In genomic region chr2:30699797-30700454, GRCm38 (mm10) we compare ENCODE assay signal across 8 mouse cellular contexts.
DNase-seq lines count a peak whose midpoint lies in the region; ATAC-seq and TF ChIP-seq lines count a peak whose summit lies in the region.

No protein-coding gene starts in this region.

- TF ChIP-seq EP300 in heart, adult 2 months (IDR thresholded peaks at IDR 0.05; ENCODE audit: insufficient read depth, low read depth, low read length) = 0 out of 2 replicates have a peak, but pooled peaks have one; percentile 13

- no peaks in the 10 kb centered on the region for H3K27me3 ChIP-seq in embryonic facial prominence, embryonic 13.5 days
- H3K27me3 ChIP-seq in heart, adult 2 months (ENCODE audit: control insufficient read depth, insufficient read depth, low read length) = no peaks in the 10 kb centered on the region
- no peaks in the 10 kb centered on the region for H3K27me3 ChIP-seq in limb, embryonic 14.5 days (ENCODE audit: control insufficient read depth, insufficient read depth, low read length)
- H3K27me3 ChIP-seq in midbrain, embryonic 14.5 days (ENCODE audit: control insufficient read depth, insufficient read depth, low read length) = no peaks in the 10 kb centered on the region

- H3K4me3 ChIP-seq in embryonic facial prominence, embryonic 13.5 days = no peak overlapping the region
- H3K4me3 ChIP-seq in heart, adult 2 months = peak overlapping the region; percentile 39
- H3K4me3 ChIP-seq in limb, embryonic 14.5 days (replicated peaks; ENCODE audit: low read length) = no peak overlapping the region
- H3K4me3 ChIP-seq in midbrain, embryonic 14.5 days (replicated peaks; ENCODE audit: low read depth, low read length) = no peak overlapping the region

- no peak for ATAC-seq in embryonic facial prominence, embryonic 13.5 days (ENCODE audit: insufficient number of reproducible peaks, insufficient read depth, low FRiP score, low TSS enrichment, low read depth)
- peak; percentile 82 for ATAC-seq in limb, embryonic 14.5 days (ENCODE audit: low FRiP score, low read depth)
- peak; percentile 78; the same call in 1 of the 2 replicates for ATAC-seq in midbrain, embryonic 14.5 days (ENCODE audit: low FRiP score, low TSS enrichment)

- no peak for TF ChIP-seq CTCF in heart, adult 2 months (IDR thresholded peaks at IDR 0.05)

- H3K9me3 ChIP-seq in embryonic facial prominence, embryonic 13.5 days = peaks cover 4% of the 10 kb centered on the region
- H3K9me3 ChIP-seq in limb, embryonic 14.5 days (ENCODE audit: control insufficient read depth, low read length) = 0 out of 2 replicates have a peak, but pooled peaks cover 3% of the 10 kb centered on the region
- H3K9me3 ChIP-seq in midbrain, embryonic 14.5 days (ENCODE audit: control insufficient read depth, low read length) = no peaks in the 10 kb centered on the region

- no peaks in the 10 kb centered on the region for H3K36me3 ChIP-seq in embryonic facial prominence, embryonic 13.5 days
- H3K36me3 ChIP-seq in heart, adult 2 months (ENCODE audit: control insufficient read depth, insufficient read depth, low read length) = no peaks in the 10 kb centered on the region
- no peaks in the 10 kb centered on the region for H3K36me3 ChIP-seq in limb, embryonic 14.5 days (ENCODE audit: control insufficient read depth, insufficient read depth, low read length)
- no peaks in the 10 kb centered on the region for H3K36me3 ChIP-seq in midbrain, embryonic 14.5 days (ENCODE audit: control insufficient read depth, insufficient read depth, low read length)

- peak overlapping the region; percentile 34; the same call in 1 of the 2 replicates for H3K4me2 ChIP-seq in embryonic facial prominence, embryonic 13.5 days
- no peak overlapping the region for H3K4me2 ChIP-seq in limb, embryonic 14.5 days (replicated peaks; ENCODE audit: low read depth, low read length, severe bottlenecking)
- peak overlapping the region; percentile 33 for H3K4me2 ChIP-seq in midbrain, embryonic 14.5 days (ENCODE audit: low read length)

- peaks cover 30% of the 10 kb centered on the region for H3K4me1 ChIP-seq in embryonic facial prominence, embryonic 13.5 days
- peaks cover 9% of the 10 kb centered on the region for H3K4me1 ChIP-seq in heart, adult 2 months (ENCODE audit: control insufficient read depth, insufficient read depth, low read length)
- H3K4me1 ChIP-seq in limb, embryonic 14.5 days (ENCODE audit: control insufficient read depth, insufficient read depth, low read length) = peaks cover 13% of the 10 kb centered on the region
- H3K4me1 ChIP-seq in midbrain, embryonic 14.5 days (ENCODE audit: control insufficient read depth, insufficient read depth, low read length) = peaks cover 44% of the 10 kb centered on the region

- 41% methylated on average over 6 of the region's 6 CpGs for WGBS in embryonic facial prominence, embryonic 13.5 days
- WGBS in heart, adult 2 months = 20% methylated on average over 6 of the region's 6 CpGs
- WGBS in limb, embryonic 14.5 days = 28% methylated on average over 6 of the region's 6 CpGs
- WGBS in midbrain, embryonic 14.5 days = 35% methylated on average over 6 of the region's 6 CpGs

- peak; percentile 85 for DNase-seq in A20 (ENCODE audit: low read depth, low spot score)
- DNase-seq in adrenal gland, adult 8-10 months = peak; percentile 75
- peak; percentile 76 to 85 for DNase-seq in heart, adult 2 months
- peak; percentile 90 for DNase-seq in kidney, adult 11 months
- peak; percentile 80 for DNase-seq in limb, embryonic 14.5 days (ENCODE audit: low spot score)
- DNase-seq in midbrain, embryonic 14.5 days = peak; percentile 88
- DNase-seq in spleen, postnatal 36 days (ENCODE audit: low spot score in 2 of 2) = peak; percentile 80 to 84

- H3K27ac ChIP-seq in embryonic facial prominence, embryonic 13.5 days = peak overlapping the region; percentile 66
- peak overlapping the region; percentile 90 for H3K27ac ChIP-seq in heart, adult 2 months
- H3K27ac ChIP-seq in limb, embryonic 14.5 days (replicated peaks; ENCODE audit: low read depth, low read length) = peak overlapping the region; percentile 40; the same call in 1 of the 2 replicates
- peak overlapping the region; percentile 78 for H3K27ac ChIP-seq in midbrain, embryonic 14.5 days (replicated peaks; ENCODE audit: low read depth, low read length)

- H3K79me2 ChIP-seq in heart, adult 2 months (replicated peaks; ENCODE audit: control insufficient read depth, insufficient read depth, low read length) = no peaks in the 10 kb centered on the region

- peak; percentile 52; the same call in 1 of the 2 replicates for TF ChIP-seq POLR2A in heart, adult 2 months (IDR thresholded peaks at IDR 0.05; ENCODE audit: insufficient read depth, low read depth, low read length)
- no peak for TF ChIP-seq POLR2A in limb, embryonic 14.5 days (IDR thresholded peaks at IDR 0.05; ENCODE audit: borderline replicate concordance, extremely low read depth, insufficient read depth, insufficient read length)

- intact Hi-C loops in heart, adult 2 months (cut with DNase I) = no loop called here

- peak overlapping the region; percentile 37; the same call in 1 of the 2 replicates for H3K9ac ChIP-seq in embryonic facial prominence, embryonic 13.5 days
- H3K9ac ChIP-seq in heart, adult 2 months (ENCODE audit: low read depth, low read length) = 0 out of 2 replicates have a peak overlapping the region, but pooled peaks have one; percentile 9
- H3K9ac ChIP-seq in limb, embryonic 14.5 days (ENCODE audit: low read depth, low read length, severe bottlenecking) = no peak overlapping the region
- H3K9ac ChIP-seq in midbrain, embryonic 14.5 days (replicated peaks; ENCODE audit: low read length) = no peak overlapping the region

Comparison
In these comparisons a context has a peak if more than half of its experiments do, and no peak if none do; other contexts are left out.
1. H3K27ac ChIP-seq: peak in every context shown above with its lines; median percentile 90 in heart, adult 2 months; 78 in midbrain, embryonic 14.5 days; 66 in embryonic facial prominence, embryonic 13.5 days; 40 in limb, embryonic 14.5 days.
2. H3K9ac ChIP-seq: peak in embryonic facial prominence, embryonic 13.5 days (single experiment) and heart, adult 2 months (single experiment); none in limb, embryonic 14.5 days (single experiment) and midbrain, embryonic 14.5 days (single experiment).
3. Peak in every context shown above with its lines, with median percentiles within 50 percentile points of each other: DNase-seq.